Mouse (Mus musculus): ENCODE data around the gene Magi2. TPM values are rescaled to one million over a fixed set of nuclear protein-coding genes. Genes with fewer than 3 reads are reported as not detected.
"Not testable (repeated sequence)": the region's sequence is repeated elsewhere in the genome, so short reads cannot be mapped to it uniquely, and the experiment has no call there.

Magi2 gene
- polyA plus RNA-seq, 1 experiment from 2014 or later, result 1.7 TPM

- not testable (repeated sequence) for H3K9me3 ChIP-seq (ENCODE audit: control insufficient read depth, low read length); ATAC-seq (replicated peaks; ENCODE audit: low FRiP score); H3K27ac ChIP-seq (ENCODE audit: low read depth, low read length); H3K4me1 ChIP-seq (replicated peaks; ENCODE audit: control insufficient read depth, insufficient read depth, low read length); DNase-seq (ENCODE audit: low spot score); H3K4me2 ChIP-seq; H3K27me3 ChIP-seq (replicated peaks; ENCODE audit: control insufficient read depth, insufficient read depth, low read length); H3K9ac ChIP-seq (ENCODE audit: low read depth, low read length); H3K36me3 ChIP-seq (ENCODE audit: control insufficient read depth, insufficient read depth, low read length); H3K4me3 ChIP-seq (ENCODE audit: low read depth, low read length)
- 62% methylated on average over 1 of the region's 1 CpGs for WGBS
These were observed 339.3 kb downstream of the Magi2 start for GRCm38 (mm10) chr5:19566136-19566535.

- no peaks in the 10 kb centered on the region for H3K27me3 ChIP-seq (replicated peaks; ENCODE audit: control insufficient read depth, insufficient read depth, low read length)
- no peak for DNase-seq (ENCODE audit: low spot score)
- H3K4me1 ChIP-seq (replicated peaks; ENCODE audit: control insufficient read depth, insufficient read depth, low read length), result no peaks in the 10 kb centered on the region
- no peak overlapping the region for H3K4me2 ChIP-seq
- no peaks in the 10 kb centered on the region for H3K9me3 ChIP-seq (ENCODE audit: control insufficient read depth, low read length)
- no peak overlapping the region for H3K9ac ChIP-seq (ENCODE audit: low read depth, low read length)
- ATAC-seq (replicated peaks; ENCODE audit: low FRiP score), result no peak
- H3K27ac ChIP-seq (ENCODE audit: low read depth, low read length), result no peak overlapping the region
- no peak overlapping the region for H3K4me3 ChIP-seq (ENCODE audit: low read depth, low read length)
- WGBS, result 65% methylated on average over 5 of the region's 5 CpGs
- no peaks in the 10 kb centered on the region for H3K36me3 ChIP-seq (ENCODE audit: control insufficient read depth, insufficient read depth, low read length)
These were observed 380.9 kb downstream of the Magi2 start for GRCm38 (mm10) chr5:19607700-19608099.

- DNase-seq (ENCODE audit: low spot score) (no peak), ATAC-seq (replicated peaks; ENCODE audit: low FRiP score) (no peak)
- H3K36me3 ChIP-seq (ENCODE audit: control insufficient read depth, insufficient read depth, low read length), result no peaks in the 10 kb centered on the region
- no peaks in the 10 kb centered on the region for H3K27me3 ChIP-seq (replicated peaks; ENCODE audit: control insufficient read depth, insufficient read depth, low read length)
- no peak overlapping the region for H3K9ac ChIP-seq (ENCODE audit: low read depth, low read length)
- 85% methylated on average over 1 of the region's 1 CpGs for WGBS
- H3K4me1 ChIP-seq (replicated peaks; ENCODE audit: control insufficient read depth, insufficient read depth, low read length), result no peaks in the 10 kb centered on the region
- no peaks in the 10 kb centered on the region for H3K9me3 ChIP-seq (ENCODE audit: control insufficient read depth, low read length)
- H3K4me3 ChIP-seq (ENCODE audit: low read depth, low read length), result no peak overlapping the region
- no peak overlapping the region for H3K27ac ChIP-seq (ENCODE audit: low read depth, low read length)
- no peak overlapping the region for H3K4me2 ChIP-seq
These were observed 385.0 kb downstream of the Magi2 start for GRCm38 (mm10) chr5:19611788-19612187.

GRCm38 (mm10) chr5:19621678-19622077, 394.8 kb downstream of the Magi2 start:
- no peaks in the 10 kb centered on the region for H3K4me1 ChIP-seq (replicated peaks; ENCODE audit: control insufficient read depth, insufficient read depth, low read length)
- no peaks in the 10 kb centered on the region for H3K9me3 ChIP-seq (ENCODE audit: control insufficient read depth, low read length)
- no peak overlapping the region for H3K4me3 ChIP-seq (ENCODE audit: low read depth, low read length)
- ATAC-seq (replicated peaks; ENCODE audit: low FRiP score) (no peak), DNase-seq (ENCODE audit: low spot score) (no peak)
- H3K36me3 ChIP-seq (ENCODE audit: control insufficient read depth, insufficient read depth, low read length), result no peaks in the 10 kb centered on the region
- H3K4me2 ChIP-seq, result no peak overlapping the region
- WGBS, result 81% methylated on average over 5 of the region's 5 CpGs
- H3K27ac ChIP-seq (ENCODE audit: low read depth, low read length), result no peak overlapping the region
- no peaks in the 10 kb centered on the region for H3K27me3 ChIP-seq (replicated peaks; ENCODE audit: control insufficient read depth, insufficient read depth, low read length)
- H3K9ac ChIP-seq (ENCODE audit: low read depth, low read length), result no peak overlapping the region

- Histone ChIP-seq H3K9me3 (ENCODE audit: control insufficient read depth, low read length) (no peaks in the 10 kb centered on the region), H3K4me1 (replicated peaks; ENCODE audit: control insufficient read depth, insufficient read depth, low read length) (no peaks in the 10 kb centered on the region), H3K4me2 (no peak overlapping the region), H3K36me3 (ENCODE audit: control insufficient read depth, insufficient read depth, low read length) (no peaks in the 10 kb centered on the region), H3K9ac (ENCODE audit: low read depth, low read length) (no peak overlapping the region), H3K4me3 (ENCODE audit: low read depth, low read length) (no peak overlapping the region), H3K27me3 (replicated peaks; ENCODE audit: control insufficient read depth, insufficient read depth, low read length) (no peaks in the 10 kb centered on the region), H3K27ac (ENCODE audit: low read depth, low read length) (no peak overlapping the region)
- ATAC-seq (replicated peaks; ENCODE audit: low FRiP score) (no peak), DNase-seq (ENCODE audit: low spot score) (no peak)
- WGBS, result 92% methylated on average over 1 of the region's 1 CpGs
These were observed 407.1 kb downstream of the Magi2 start for GRCm38 (mm10) chr5:19633976-19634375.

GRCm38 (mm10) chr5:19637789-19638188, 411.0 kb downstream of the Magi2 start:
- H3K27me3 ChIP-seq (replicated peaks; ENCODE audit: control insufficient read depth, insufficient read depth, low read length), result no peaks in the 10 kb centered on the region
- no peak overlapping the region for H3K9ac ChIP-seq (ENCODE audit: low read depth, low read length)
- H3K4me2 ChIP-seq, result no peak overlapping the region
- no peak overlapping the region for H3K4me3 ChIP-seq (ENCODE audit: low read depth, low read length)
- no peaks in the 10 kb centered on the region for H3K4me1 ChIP-seq (replicated peaks; ENCODE audit: control insufficient read depth, insufficient read depth, low read length)
- WGBS, result 58% methylated on average over 2 of the region's 2 CpGs
- H3K9me3 ChIP-seq (ENCODE audit: control insufficient read depth, low read length), result no peaks in the 10 kb centered on the region
- no peak for ATAC-seq (replicated peaks; ENCODE audit: low FRiP score)
- no peak overlapping the region for H3K27ac ChIP-seq (ENCODE audit: low read depth, low read length)
- DNase-seq (ENCODE audit: low spot score), result no peak
- no peaks in the 10 kb centered on the region for H3K36me3 ChIP-seq (ENCODE audit: control insufficient read depth, insufficient read depth, low read length)

- Histone ChIP-seq H3K4me2 (no peak overlapping the region), H3K4me1 (replicated peaks; ENCODE audit: control insufficient read depth, insufficient read depth, low read length) (no peaks in the 10 kb centered on the region), H3K36me3 (ENCODE audit: control insufficient read depth, insufficient read depth, low read length) (no peaks in the 10 kb centered on the region), H3K27me3 (replicated peaks; ENCODE audit: control insufficient read depth, insufficient read depth, low read length) (no peaks in the 10 kb centered on the region), H3K27ac (ENCODE audit: low read depth, low read length) (no peak overlapping the region), H3K9ac (ENCODE audit: low read depth, low read length) (no peak overlapping the region), H3K9me3 (ENCODE audit: control insufficient read depth, low read length) (no peaks in the 10 kb centered on the region), H3K4me3 (ENCODE audit: low read depth, low read length) (no peak overlapping the region)
- DNase-seq (ENCODE audit: low spot score) (no peak), ATAC-seq (replicated peaks; ENCODE audit: low FRiP score) (no peak)
- 54% methylated on average over 1 of the region's 1 CpGs for WGBS
These were observed 429.1 kb downstream of the Magi2 start for GRCm38 (mm10) chr5:19655986-19656385.

GRCm38 (mm10) chr5:19666416-19666815, 439.6 kb downstream of the Magi2 start:
- Histone ChIP-seq H3K4me3 (ENCODE audit: low read depth, low read length) (no peak overlapping the region), H3K4me1 (replicated peaks; ENCODE audit: control insufficient read depth, insufficient read depth, low read length) (no peaks in the 10 kb centered on the region), H3K4me2 (no peak overlapping the region), H3K27me3 (replicated peaks; ENCODE audit: control insufficient read depth, insufficient read depth, low read length) (no peaks in the 10 kb centered on the region), H3K36me3 (ENCODE audit: control insufficient read depth, insufficient read depth, low read length) (no peaks in the 10 kb centered on the region), H3K27ac (ENCODE audit: low read depth, low read length) (no peak overlapping the region), H3K9me3 (ENCODE audit: control insufficient read depth, low read length) (no peaks in the 10 kb centered on the region), H3K9ac (ENCODE audit: low read depth, low read length) (no peak overlapping the region)
- WGBS, result 73% methylated on average over 5 of the region's 5 CpGs
- DNase-seq (ENCODE audit: low spot score), result no peak
- ATAC-seq (replicated peaks; ENCODE audit: low FRiP score), result no peak

GRCm38 (mm10) chr5:19717296-19717695, 490.5 kb downstream of the Magi2 start:
- H3K27me3 ChIP-seq (replicated peaks; ENCODE audit: control insufficient read depth, insufficient read depth, low read length), result no peaks in the 10 kb centered on the region
- H3K4me3 ChIP-seq (ENCODE audit: low read depth, low read length), result no peak overlapping the region
- no peaks in the 10 kb centered on the region for H3K4me1 ChIP-seq (replicated peaks; ENCODE audit: control insufficient read depth, insufficient read depth, low read length)
- no peak overlapping the region for H3K9ac ChIP-seq (ENCODE audit: low read depth, low read length)
- H3K27ac ChIP-seq (ENCODE audit: low read depth, low read length), result no peak overlapping the region
- ATAC-seq (replicated peaks; ENCODE audit: low FRiP score), result no peak
- no peak for DNase-seq (ENCODE audit: low spot score)
- H3K9me3 ChIP-seq (ENCODE audit: control insufficient read depth, low read length), result no peaks in the 10 kb centered on the region
- WGBS, result 83% methylated on average over 2 of the region's 2 CpGs
- no peak overlapping the region for H3K4me2 ChIP-seq
- no peaks in the 10 kb centered on the region for H3K36me3 ChIP-seq (ENCODE audit: control insufficient read depth, insufficient read depth, low read length)
